Mouse (Mus musculus) hindbrain, embryonic 12.5 days (tissue): ENCODE measurements at regions not wholly inside any gene's neighbourhood (a gene's known extent, or its start where the extent isn't known, plus 50 kb on each side); places are given as distances from the start of the nearest gene placed in this dataset.
A peak's percentile ranks its signal among the peaks of the same experiment; 100 is the strongest.

Experiments
- ATAC-seq: fragments of 200-750 bp; cut with Nextera tagmentation; 2 replicates; pipeline ENCODE4 v1.8.0; 2017; ENCODE audit warnings: moderate TSS enrichment; ENCODE audit not compliant: low FRiP score
- H3K27ac ChIP-seq: fragments of 300-500 bp; sonication (generic); 2 replicates; pipeline ENCODE4 v1.5.1; 2016; ENCODE audit warnings: mild to moderate bottlenecking
- H3K27me3 ChIP-seq: fragments of 300-500 bp; sonication (generic); 2 replicates; pipeline ENCODE4 v1.6.1; 2016; ENCODE audit warnings: mild to moderate bottlenecking
- H3K36me3 ChIP-seq: fragments of 300-500 bp; sonication (generic); 2 replicates; pipeline ENCODE4 v1.6.1; 2016; ENCODE audit warnings: mild to moderate bottlenecking
- H3K4me1 ChIP-seq: fragments of 300-500 bp; sonication (generic); 2 replicates; pipeline ENCODE4 v1.6.1; 2016
- H3K4me2 ChIP-seq: fragments of 300-500 bp; sonication (generic); replicated peaks from 2 replicates; pipeline ENCODE4 v1.6.1; 2016; ENCODE audit warnings: mild to moderate bottlenecking
- H3K4me3 ChIP-seq: fragments of 300-500 bp; sonication (generic); 2 replicates; pipeline ENCODE4 v1.5.1; 2016; ENCODE audit warnings: mild to moderate bottlenecking
- H3K9ac ChIP-seq: fragments of 300-500 bp; sonication (generic); 2 replicates; pipeline ENCODE4 v1.6.1; 2016; ENCODE audit warnings: mild to moderate bottlenecking, moderate library complexity
- H3K9me3 ChIP-seq: fragments of 300-500 bp; sonication (generic); replicated peaks from 2 replicates; pipeline ENCODE4 v1.6.1; 2016; ENCODE audit warnings: mild to moderate bottlenecking
- WGBS: fragments of 180-500 bp; shearing (Covaris S2); methylation state at CpG from one replicate; pipeline ENCODE4 v1.1.7; 2016; 5-methylcytosine and 5-hydroxymethylcytosine counted together

DNA sequence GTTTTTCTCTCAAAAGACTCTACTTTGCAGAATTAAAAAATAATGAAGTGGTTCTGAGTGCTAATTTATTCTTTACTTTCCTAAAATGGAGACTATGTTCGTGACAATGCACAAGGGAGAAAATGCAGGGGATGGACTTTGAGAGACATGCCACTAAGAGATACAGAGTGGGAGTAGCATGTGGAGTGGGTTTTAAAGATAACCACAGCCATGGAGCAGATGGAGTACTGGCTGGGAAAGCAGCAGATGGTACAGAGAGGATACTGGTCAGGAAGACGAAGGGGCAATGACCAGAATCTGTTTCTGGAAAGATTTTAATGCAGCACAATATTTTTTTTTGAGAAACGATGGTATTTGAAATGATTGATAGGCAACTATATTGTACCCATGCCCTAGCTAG lies 416.7 kb downstream of the Chl1 start:
- H3K4me2 ChIP-seq = no peak overlapping the region
- no peaks in the 10 kb centered on the region for H3K4me1 ChIP-seq
- 79% methylated on average over 3 of the region's 3 CpGs for WGBS
- ATAC-seq = no peak
- H3K27me3 ChIP-seq = no peaks in the 10 kb centered on the region
- no peak overlapping the region for H3K9ac ChIP-seq
- H3K27ac ChIP-seq = no peak overlapping the region
- H3K36me3 ChIP-seq = no peaks in the 10 kb centered on the region
- no peak overlapping the region for H3K4me3 ChIP-seq
- no peaks in the 10 kb centered on the region for H3K9me3 ChIP-seq

DNA sequence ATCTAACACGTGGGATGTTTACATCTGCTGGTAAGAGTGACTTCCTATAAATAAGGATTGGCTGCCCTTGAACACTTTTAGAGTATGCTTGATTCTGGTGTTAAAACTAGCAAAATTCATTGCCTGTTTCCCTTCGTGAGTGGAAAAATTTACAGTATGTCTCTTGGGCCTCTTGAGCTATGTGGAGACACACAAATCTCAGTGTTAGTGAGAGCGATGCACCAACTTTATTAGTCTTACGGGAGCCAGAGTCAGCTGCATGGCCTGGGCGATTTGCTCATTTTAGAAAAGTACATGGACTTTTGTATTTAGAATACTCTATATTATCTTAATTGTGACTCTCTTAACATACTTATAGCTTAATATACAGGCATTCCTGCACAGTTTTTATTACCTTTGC lies 430.0 kb downstream of the Chl1 start:
- Histone ChIP-seq H3K27ac (no peak overlapping the region), H3K4me1 (no peaks in the 10 kb centered on the region), H3K4me3 (no peak overlapping the region), H3K9me3 (no peaks in the 10 kb centered on the region), H3K4me2 (no peak overlapping the region), H3K9ac (no peak overlapping the region), H3K36me3 (no peaks in the 10 kb centered on the region), H3K27me3 (no peaks in the 10 kb centered on the region)
- no peak for ATAC-seq
- 92% methylated on average over 5 of the region's 5 CpGs for WGBS

DNA sequence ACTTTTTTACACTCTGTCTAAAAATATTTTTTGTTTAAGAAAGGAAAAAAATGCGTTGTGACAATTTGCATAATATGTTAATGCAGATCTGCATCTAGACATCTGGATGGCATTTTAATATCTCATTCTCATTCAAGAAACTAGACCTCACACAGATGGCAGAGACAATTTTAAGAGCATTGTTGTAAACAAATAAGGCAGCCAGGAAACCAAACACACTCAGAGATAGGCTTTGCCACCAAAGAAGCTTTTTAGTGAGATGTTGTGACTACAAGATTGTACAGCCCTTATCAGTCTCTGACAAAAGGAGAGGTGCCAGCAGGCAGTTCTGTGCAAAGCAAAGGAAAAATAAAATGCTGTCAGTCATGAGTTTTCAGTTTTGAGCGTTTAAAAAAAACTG lies 434.0 kb downstream of the Chl1 start:
- no peak overlapping the region for H3K4me3 ChIP-seq
- 63% methylated on average over 2 of the region's 2 CpGs for WGBS

DNA sequence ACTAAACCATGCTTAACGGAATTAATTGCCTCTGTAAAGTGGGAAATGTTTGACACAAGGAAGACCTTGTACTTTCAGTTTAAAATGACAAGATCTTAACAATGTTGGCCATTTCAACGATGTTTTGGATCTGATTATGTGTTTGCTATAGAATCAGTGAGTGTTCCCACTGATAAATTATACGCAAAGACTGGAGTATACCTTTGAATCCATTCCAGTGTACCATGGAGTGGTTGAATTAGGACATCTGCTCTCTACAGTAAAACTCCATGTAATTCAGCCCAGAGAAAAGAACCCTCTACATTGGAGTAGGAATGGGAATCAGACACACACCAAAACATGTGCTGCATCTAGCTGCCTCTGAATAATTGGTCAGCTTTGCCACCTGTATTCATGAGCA lies 437.1 kb downstream of the Chl1 start:
- Histone ChIP-seq H3K27ac (no peak overlapping the region), H3K9ac (no peak overlapping the region), H3K4me1 (no peaks in the 10 kb centered on the region), H3K4me3 (no peak overlapping the region), H3K4me2 (no peak overlapping the region), H3K9me3 (no peaks in the 10 kb centered on the region), H3K36me3 (no peaks in the 10 kb centered on the region), H3K27me3 (no peaks in the 10 kb centered on the region)
- WGBS = 87% methylated on average over 3 of the region's 3 CpGs
- no peak for ATAC-seq

More for the DNA sequence above, 434.0 kb downstream of the Chl1 start:
- Histone ChIP-seq H3K36me3 (no peaks in the 10 kb centered on the region), H3K4me2 (no peak overlapping the region), H3K27me3 (no peaks in the 10 kb centered on the region), H3K27ac (no peak overlapping the region), H3K9ac (no peak overlapping the region), H3K4me1 (no peaks in the 10 kb centered on the region), H3K9me3 (no peaks in the 10 kb centered on the region)
- ATAC-seq = no peak

DNA sequence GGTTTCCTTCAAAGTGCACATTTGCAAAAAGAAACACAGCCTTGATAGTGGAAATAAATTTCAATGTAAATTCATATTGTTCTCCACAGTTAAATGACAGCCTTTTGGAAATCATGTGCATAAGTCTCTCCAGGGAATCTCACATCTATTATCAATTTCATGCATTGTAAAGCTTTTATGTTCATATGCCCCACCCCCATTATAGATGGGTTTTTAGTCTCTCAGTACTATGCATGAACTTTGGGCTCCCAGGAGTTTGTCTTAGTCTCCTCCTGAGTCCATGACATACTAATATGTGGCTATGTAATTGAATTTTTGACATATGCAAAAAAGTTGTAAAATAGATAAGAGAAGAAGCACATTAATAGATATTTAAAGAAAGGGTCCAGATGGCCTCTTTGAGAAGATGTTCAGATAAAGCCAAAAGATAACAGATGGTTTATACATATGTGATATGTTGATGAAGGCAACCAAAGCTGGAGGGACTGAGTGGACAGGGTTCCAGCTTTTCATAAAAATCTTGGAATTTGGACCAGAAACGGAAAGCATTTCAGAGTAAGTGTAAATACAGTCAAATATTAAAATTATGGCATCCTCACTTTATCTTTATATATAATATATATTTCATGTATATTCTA lies 442.9 kb downstream of the Chl1 start:
- WGBS = 74% methylated on average over 1 of the region's 1 CpGs
- ATAC-seq = peak; percentile 40; the same call in 1 of the 2 replicates
- Histone ChIP-seq H3K27me3 (no peaks in the 10 kb centered on the region), H3K9me3 (no peaks in the 10 kb centered on the region), H3K9ac (no peak overlapping the region), H3K4me3 (no peak overlapping the region), H3K4me1 (no peaks in the 10 kb centered on the region), H3K36me3 (no peaks in the 10 kb centered on the region), H3K27ac (no peak overlapping the region), H3K4me2 (no peak overlapping the region)

DNA sequence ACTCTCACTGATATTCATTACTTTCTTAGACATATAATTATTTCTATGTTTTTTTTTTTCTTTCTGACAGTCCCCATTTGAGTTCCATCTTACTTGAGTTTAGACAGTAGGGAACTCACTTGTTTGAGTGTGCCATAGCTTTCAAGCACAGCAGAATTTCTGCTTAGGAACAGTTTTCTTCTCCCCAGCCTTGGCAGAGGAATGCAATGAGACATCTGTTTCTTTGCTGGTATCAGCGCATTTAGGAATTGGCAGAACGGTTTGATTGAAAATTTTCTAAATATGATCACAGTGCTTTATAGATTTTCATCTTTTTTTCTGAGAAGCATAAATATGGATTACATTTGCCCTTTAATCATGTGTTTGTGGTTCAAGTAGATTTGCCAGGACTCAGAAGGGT lies 448.6 kb downstream of the Chl1 start:
- Histone ChIP-seq H3K4me3 (no peak overlapping the region), H3K9ac (no peak overlapping the region), H3K36me3 (no peaks in the 10 kb centered on the region), H3K9me3 (no peaks in the 10 kb centered on the region), H3K27me3 (no peaks in the 10 kb centered on the region), H3K4me1 (no peaks in the 10 kb centered on the region), H3K4me2 (no peak overlapping the region), H3K27ac (no peak overlapping the region)
- no peak for ATAC-seq
- WGBS = 91% methylated on average over 2 of the region's 2 CpGs

DNA sequence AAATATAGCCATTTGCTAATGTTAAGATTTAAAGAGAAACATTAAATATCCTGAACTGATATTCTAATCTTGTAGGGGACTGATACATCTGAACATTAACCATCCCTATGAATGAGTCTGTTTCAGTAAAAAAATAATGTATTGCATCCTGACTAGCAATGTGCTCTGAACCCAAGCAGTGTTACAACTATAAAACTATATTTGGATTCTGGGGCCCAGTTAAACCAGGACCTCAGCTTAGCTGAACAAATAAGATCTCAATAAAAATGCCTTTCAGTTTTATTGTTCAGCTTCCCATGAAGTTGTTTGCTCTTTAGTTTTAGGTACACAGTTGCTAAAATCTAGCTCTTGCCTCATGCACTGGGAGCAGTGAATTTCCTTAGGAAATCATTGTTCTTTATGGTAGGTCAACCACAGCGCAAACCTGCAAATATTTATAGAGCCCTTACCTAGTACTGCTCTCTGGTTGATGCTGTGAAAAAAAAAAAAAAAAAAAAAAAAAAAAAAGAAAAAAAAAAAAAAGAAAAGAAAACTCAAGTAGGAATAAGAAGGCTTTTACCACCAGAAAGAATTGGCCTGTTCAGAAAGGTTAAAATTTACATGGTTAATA lies 457.5 kb downstream of the Chl1 start:
- Histone ChIP-seq H3K9me3 (no peaks in the 10 kb centered on the region), H3K27me3 (no peaks in the 10 kb centered on the region), H3K4me3 (no peak overlapping the region), H3K27ac (no peak overlapping the region), H3K9ac (no peak overlapping the region), H3K4me2 (no peak overlapping the region), H3K4me1 (no peaks in the 10 kb centered on the region), H3K36me3 (no peaks in the 10 kb centered on the region)
- ATAC-seq = no peak
- WGBS = 86% methylated on average over 1 of the region's 1 CpGs

DNA sequence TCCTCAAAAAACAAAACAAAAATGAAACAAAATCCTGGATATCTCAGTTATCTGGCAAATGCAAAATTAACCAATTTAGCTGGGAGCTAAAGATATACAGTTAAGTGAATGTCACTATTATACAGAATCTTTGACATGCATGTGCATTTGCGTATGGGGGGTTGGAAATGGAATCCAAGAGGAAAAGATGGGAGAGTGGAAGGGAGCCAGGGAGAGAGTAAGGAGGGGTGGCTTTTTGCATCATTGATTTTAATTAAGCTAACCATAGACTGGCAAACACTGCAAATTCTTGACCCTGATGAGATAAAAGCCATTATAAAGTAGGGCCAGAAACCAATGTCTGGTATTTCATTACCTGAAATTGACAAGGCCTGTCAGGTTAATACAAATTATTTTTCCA lies 488.8 kb downstream of the Chl1 start:
- H3K4me3 ChIP-seq = no peak overlapping the region
- no peaks in the 10 kb centered on the region for H3K36me3 ChIP-seq
- WGBS = 72% methylated on average over 1 of the region's 1 CpGs
- no peak overlapping the region for H3K9ac ChIP-seq
- H3K27ac ChIP-seq = no peak overlapping the region
- H3K4me2 ChIP-seq = no peak overlapping the region
- no peaks in the 10 kb centered on the region for H3K4me1 ChIP-seq
- H3K27me3 ChIP-seq = no peaks in the 10 kb centered on the region
- no peak for ATAC-seq
- no peaks in the 10 kb centered on the region for H3K9me3 ChIP-seq

DNA sequence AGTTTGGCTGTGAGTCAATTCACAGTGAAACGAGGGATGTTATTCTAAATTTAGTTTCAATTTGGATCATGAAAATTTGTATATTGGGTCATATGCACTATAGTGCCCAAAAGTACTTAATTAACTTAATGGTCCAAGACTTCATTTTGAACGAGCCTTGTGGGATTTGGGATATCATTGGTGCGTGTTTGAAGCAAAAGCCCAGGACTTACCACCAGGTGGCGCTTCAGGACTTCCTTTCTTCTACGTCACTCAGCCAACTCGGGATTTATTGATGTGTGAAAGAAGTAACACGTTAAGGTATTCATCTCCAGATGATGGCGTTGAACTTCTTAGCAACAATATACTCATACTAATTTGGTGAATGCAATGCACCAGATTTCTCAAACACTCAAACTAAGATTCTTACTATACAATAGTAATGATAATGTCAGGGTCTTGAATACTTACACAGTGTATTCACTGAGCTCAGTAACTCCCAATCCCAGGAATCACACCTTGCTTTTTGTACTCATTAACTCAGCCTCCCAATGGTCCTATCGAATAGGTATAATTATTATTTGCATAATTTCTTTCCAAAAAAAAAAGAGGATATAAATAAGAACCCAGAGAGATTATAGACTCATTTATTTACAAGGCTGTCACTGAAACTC lies 464.0 kb upstream of the Cntn6 start:
- H3K36me3 ChIP-seq = no peaks in the 10 kb centered on the region
- peak; percentile 54; the same call in 1 of the 2 replicates for ATAC-seq
- no peak overlapping the region for H3K9ac ChIP-seq
- no peaks in the 10 kb centered on the region for H3K9me3 ChIP-seq
- H3K27ac ChIP-seq = no peak overlapping the region
- H3K27me3 ChIP-seq = no peaks in the 10 kb centered on the region
- no peak overlapping the region for H3K4me2 ChIP-seq
- no peak overlapping the region for H3K4me3 ChIP-seq
- no peaks in the 10 kb centered on the region for H3K4me1 ChIP-seq
- WGBS = 15% methylated on average over 9 of the region's 9 CpGs

DNA sequence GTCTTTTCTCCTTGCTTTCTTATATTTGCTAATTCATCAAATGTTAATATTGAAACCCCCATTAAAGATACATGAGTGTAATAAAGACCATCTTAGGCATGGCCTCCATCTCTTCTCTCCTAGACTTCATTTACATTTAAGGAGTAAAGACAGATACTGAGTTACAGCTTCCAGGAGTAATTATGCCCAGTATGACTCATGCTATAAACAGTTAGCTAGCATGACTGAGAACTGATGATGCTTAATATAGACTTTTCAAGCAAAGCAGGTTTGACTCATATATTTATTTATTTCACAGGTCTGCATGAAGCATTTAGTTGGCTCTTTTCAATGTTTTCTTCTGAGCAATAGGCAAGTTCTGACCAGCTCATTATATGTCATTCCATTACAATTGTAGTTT lies 453.7 kb upstream of the Cntn6 start:
- Histone ChIP-seq H3K36me3 (no peaks in the 10 kb centered on the region), H3K27me3 (no peaks in the 10 kb centered on the region), H3K4me3 (no peak overlapping the region), H3K4me1 (no peaks in the 10 kb centered on the region), H3K27ac (no peak overlapping the region), H3K9me3 (no peaks in the 10 kb centered on the region), H3K4me2 (no peak overlapping the region), H3K9ac (no peak overlapping the region)
- no peak for ATAC-seq

DNA sequence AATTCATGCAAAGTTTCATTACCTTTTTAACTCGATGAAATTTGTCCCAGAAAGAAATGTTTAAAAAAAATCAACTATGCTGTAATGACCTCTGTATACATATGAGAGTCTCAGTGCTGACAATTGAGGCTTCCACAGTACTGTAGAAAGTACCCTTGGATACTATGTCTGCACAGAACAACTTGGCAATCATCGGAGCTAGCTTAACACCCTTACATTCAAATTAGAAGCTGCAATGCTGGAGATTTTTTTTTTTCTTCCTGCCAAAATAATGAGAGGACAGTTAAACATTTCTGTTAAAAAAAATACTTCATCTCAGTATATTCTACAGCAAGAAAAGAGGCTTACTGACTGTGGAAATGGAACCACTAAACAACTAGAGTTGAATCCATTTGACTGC lies 452.1 kb upstream of the Cntn6 start:
- H3K4me3 ChIP-seq = no peak overlapping the region
- no peaks in the 10 kb centered on the region for H3K4me1 ChIP-seq
- no peaks in the 10 kb centered on the region for H3K27me3 ChIP-seq
- ATAC-seq = no peak
- no peaks in the 10 kb centered on the region for H3K9me3 ChIP-seq
- H3K9ac ChIP-seq = no peak overlapping the region
- H3K4me2 ChIP-seq = no peak overlapping the region
- whole genome bisulfite sequencing = 88% methylated on average over 2 of the region's 2 CpGs
- H3K27ac ChIP-seq = no peak overlapping the region
- H3K36me3 ChIP-seq = no peaks in the 10 kb centered on the region

DNA sequence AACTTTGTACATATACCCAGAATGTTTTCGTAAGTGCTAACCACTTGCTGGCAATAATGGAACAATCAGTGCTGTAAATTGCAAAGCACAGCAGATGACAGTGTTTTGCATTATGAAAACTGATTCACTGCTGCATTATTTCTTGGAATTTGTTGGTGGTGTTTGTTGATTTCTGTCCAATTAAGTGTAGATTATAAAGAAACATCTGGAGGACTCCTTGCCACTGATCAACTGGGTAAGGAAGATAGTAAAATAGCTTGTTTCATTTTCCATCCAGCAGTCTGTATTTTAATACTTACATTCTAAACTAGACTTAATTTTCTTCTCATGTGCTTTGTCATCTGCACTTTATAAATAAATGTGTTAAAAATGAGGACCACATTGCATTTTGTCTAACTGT lies 436.6 kb upstream of the Cntn6 start:
- Histone ChIP-seq H3K4me2 (no peak overlapping the region), H3K36me3 (no peaks in the 10 kb centered on the region), H3K27me3 (no peaks in the 10 kb centered on the region), H3K9ac (no peak overlapping the region), H3K4me3 (no peak overlapping the region), H3K4me1 (no peaks in the 10 kb centered on the region), H3K9me3 (no peaks in the 10 kb centered on the region), H3K27ac (no peak overlapping the region)
- no peak for ATAC-seq
- 92% methylated on average over 1 of the region's 1 CpGs for WGBS

DNA sequence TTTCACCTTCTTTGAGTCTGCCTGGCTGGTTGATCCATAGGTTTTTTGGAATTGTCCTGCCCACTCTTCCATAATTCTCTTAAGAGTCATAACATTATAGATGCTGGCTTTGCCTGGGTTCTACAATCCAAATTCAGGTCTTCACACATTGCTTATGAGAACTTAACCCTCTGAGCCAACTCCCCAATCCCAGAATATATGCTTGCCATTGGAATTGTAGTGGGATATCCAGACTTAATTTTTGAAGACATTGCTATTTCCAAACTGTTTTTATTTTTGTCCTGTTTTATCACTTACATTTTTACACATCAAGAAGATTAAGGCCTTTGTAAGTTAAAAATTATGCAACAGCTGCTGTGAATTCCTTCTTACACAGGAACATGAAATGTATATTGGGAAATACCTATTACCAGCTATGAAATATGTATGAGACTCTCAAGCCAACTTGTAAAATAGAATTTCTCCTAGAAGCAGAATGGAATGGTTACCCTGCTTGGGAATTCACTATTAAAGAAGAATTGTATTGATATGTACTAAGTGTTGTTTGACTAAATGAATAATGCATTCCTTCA lies 430.8 kb upstream of the Cntn6 start:
- Histone ChIP-seq H3K27me3 (no peaks in the 10 kb centered on the region), H3K9me3 (no peaks in the 10 kb centered on the region), H3K9ac (no peak overlapping the region), H3K4me2 (no peak overlapping the region), H3K4me3 (no peak overlapping the region), H3K4me1 (no peaks in the 10 kb centered on the region), H3K36me3 (no peaks in the 10 kb centered on the region), H3K27ac (no peak overlapping the region)
- no peak for ATAC-seq
